Mouse (Mus musculus) right cerebral cortex, postnatal 14 days (tissue): ENCODE data around the gene Fzd1.

Source experiments
- DNase-seq: peaks from one replicate; pipeline ENCODE4 v3.0.0; 2022

The Fzd1 gene

DNA sequence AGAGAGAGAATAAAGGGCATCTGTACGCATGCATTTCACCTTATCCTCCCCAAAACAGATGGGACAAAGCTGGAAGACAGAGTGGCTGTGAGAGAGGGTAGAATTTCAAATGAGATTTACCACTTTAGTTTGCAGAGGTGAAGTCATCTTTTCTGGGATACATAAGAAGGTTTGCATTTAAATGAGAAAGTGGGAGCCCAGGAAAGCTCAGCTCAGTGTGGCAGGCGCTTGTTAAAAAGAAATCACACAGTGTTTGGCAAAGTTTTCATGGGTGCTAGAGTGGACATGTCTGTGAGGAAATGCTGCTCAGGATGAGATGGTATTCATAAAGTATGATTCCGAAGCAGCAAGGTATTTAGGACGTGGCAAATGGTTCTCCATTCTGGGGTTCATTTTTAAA lies 15.1 kb downstream of the Fzd1 start:
- DNase-seq = no peak

DNA sequence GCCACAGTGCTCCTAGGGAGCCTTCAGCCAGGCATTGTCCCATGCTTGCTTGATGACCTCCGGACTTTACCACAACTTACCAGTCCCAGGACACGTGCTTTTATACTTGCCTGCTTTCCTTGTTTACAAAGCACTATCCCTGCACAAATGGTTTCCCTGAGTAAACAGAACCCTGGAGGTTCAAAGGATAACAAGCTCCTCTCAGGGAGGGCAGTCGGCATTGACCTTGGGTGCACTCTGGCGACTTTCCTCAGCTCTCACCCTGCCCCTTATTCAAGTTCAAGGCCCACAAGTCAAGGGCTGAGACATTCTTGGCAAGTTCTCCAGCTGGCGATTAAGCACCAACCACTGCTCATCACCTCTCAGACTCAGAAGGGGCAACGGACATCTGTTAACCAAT lies 20.8 kb downstream of the Fzd1 start:
- no peak for DNase-seq

DNA sequence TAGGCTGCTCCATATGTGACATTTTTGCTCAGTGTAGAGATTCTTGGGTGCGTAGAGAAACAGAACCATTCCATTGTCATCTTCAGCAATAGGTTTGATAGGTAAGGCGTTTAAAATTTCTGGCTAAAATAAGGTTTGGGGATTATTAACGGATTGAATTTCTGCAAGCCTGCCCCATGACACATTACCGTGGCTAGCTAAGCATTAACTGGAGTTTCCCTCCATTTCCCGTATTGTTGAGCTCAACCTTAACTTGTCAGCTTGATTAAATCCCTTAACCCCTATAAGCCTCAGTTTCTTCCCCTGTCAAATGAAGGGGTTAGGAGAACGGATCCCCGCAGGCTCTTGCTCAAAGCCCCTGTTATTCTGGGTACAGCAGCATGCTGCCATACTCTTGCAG lies 22.4 kb downstream of the Fzd1 start:
- DNase-seq = no peak

DNA sequence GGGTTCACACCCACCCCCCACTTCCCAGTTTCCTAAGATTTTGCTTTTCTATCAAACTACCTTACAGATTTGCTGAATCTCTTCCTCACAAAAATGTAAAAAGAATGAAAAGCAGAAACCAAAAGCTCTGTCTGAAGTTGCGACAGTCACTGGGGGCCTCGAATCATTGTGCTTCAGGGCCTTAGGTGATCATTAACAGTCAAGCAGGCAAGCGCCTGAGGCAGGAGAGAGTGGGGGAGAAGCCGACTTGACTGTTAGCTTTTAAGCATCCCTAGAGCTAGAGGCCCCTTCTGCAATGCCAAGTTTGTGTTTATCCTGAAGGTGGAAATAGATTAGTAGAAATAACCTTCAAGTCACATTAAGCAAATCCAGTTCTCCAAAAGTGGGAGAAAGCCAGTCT lies 24.6 kb downstream of the Fzd1 start:
- no peak for DNase-seq

DNA sequence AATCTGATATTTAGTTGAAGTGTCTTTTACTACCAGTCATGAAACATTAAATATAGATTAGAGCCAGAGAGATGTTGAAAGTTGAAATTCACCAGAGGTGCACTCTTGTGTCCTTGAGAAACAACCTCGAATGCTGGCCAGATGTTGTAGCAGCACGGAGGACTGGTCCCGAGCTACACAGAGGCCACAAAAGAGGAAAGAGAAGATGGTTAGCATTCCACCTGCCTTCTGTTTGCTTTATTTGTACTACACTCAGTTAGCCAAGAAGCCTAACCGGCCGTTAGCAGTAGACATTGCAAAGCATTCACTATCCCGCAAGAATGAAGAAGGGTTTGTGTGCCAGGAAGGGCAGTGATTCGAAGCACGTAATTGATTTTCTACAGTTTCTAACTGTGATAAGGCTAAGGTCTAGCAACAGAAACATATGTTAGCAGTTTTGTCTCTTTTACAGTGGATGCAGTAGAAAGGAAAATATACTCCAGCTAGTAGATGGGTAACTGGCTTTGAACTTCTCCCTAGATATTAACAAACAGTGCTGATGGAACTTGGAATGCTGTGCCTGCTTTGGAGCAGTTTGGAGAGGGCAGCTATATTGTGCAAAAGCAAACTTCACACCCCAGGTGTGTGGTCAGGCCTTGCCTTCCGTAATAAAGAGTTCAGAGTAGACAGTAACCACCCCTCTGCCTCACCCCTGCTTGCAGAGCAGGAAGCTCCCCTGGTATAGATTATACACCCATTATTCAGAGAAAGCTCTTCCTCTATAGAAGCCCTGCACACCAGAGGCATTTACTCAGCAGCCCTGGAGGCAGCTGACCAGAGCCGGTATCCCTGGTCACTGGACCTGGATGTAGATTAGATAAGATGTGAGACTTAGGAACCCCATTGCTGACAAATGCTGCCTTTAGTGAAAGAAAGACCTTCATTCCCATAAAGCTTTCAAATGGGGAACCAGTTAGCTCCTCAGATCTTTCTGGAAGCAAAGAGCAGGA lies 25.3 kb downstream of the Fzd1 start:
- DNase-seq = no peak

DNA sequence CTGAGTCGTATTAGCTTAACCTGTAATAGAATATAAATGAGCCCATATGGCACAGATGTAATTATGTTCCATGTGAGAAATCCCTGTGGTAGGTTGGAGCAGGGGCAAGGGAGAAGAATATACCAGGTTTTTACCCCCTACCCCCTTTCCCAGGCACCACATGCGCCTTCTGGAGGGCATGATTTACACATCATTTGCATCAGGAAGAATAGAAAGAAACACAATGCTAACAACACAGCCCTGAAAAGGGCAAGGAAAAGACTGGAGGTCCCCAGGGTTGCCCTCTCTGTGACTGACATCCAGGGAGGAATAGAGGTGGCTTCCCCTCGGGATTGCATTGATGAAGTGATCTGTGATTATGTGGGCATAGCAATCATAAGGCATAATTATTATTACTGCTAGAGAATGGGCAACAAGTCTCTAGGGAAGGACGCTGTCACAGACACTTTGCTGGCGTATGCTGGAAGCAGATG lies 26.1 kb downstream of the Fzd1 start:
- DNase-seq = no peak

DNA sequence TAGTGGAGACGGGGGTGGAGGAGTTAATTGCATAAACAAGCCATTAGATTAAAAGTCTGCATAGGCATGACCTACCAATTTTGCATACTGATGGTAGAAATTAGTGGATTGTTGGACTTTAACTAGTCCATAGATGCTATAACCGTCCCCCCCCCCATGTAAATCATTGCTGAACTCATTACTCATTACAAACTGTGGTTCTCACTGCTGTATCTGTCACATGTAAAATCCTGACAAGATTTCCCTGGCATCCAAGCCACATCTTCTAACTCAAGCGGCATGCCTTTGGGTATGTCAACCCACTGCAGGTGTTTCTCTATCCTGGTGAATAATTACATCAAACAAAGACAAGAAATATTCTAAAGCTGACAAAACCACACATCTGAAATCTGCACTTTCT lies 26.8 kb downstream of the Fzd1 start:
- DNase-seq = no peak
